Mouse (Mus musculus): ENCODE measurements around the gene Marc2. TPM values are rescaled to one million over a fixed set of nuclear protein-coding genes. Genes with fewer than 3 reads are reported as not detected.

Gene Marc2
- polyA plus RNA-seq, 1 experiment from 2014 or later = 98.1 TPM

MicroRNAs within 50 kb of the gene (microRNA counts, 519-probe panel; counts per million panel counts)
- not detected for microRNA mmu-miR-1981

Small RNAs within 50 kb of the gene (microRNA-seq; reads per million reads assigned to microRNA genes)
- gene Mir1981 = 121 reads per million, percentile 50 among the genes with 10 or more reads in this experiment

Other genes with a start within 250 kb of the Marc2 start
- 2.7 and 3.1 TPM in 2 replicates for gene Hlx, start 113.8 kb downstream of the Marc2 start, polyA plus RNA-seq (2016; fragmentation: Nextera tagmentation; extraction: Ambion mirVana)
- gene Marc1, start 35.1 kb downstream of the Marc2 start, polyA plus RNA-seq (2016; fragmentation: Nextera tagmentation; extraction: Ambion mirVana) = 0.11 TPM in 1 of 2 replicates, not detected in the other
- gene C130074G19Rik, start 36.8 kb upstream of the Marc2 start, polyA plus RNA-seq (2016; fragmentation: Nextera tagmentation; extraction: Ambion mirVana) = 0.74 and 0.91 TPM in 2 replicates
- 8.2 and 8.4 TPM in 2 replicates for gene Mark1, start 153.1 kb upstream of the Marc2 start, polyA plus RNA-seq (2016; fragmentation: Nextera tagmentation; extraction: Ambion mirVana)